Mouse (Mus musculus) liver, postnatal 0 days (tissue): ENCODE results near the gene Zc3h12c. TPM values are rescaled to one million over a fixed set of nuclear protein-coding genes. Genes with fewer than 3 reads are reported as not detected.

ENCODE experiments used
- ATAC-seq: fragments of 200-750 bp; cut with Nextera tagmentation; 2 replicates; pipeline ENCODE4 v1.8.0; 2017; ENCODE audit warnings: mild to moderate bottlenecking, moderate library complexity
- DNase-seq: peaks from one replicate; pipeline ENCODE4 v3.0.0-alpha.2; 2016
- H3K27ac ChIP-seq: fragments of 300-500 bp; sonication (generic); 2 replicates; pipeline ENCODE4 v1.5.1; 2014; ENCODE audit warnings: antibody characterized with exemption, moderate library complexity, mild to moderate bottlenecking, low read depth
- H3K27me3 ChIP-seq: fragments of 300-500 bp; sonication (generic); 2 replicates; pipeline ENCODE4 v1.6.1; 2014; ENCODE audit warnings: low read length, control low read depth, mixed read lengths; ENCODE audit not compliant: insufficient read depth
- H3K36me3 ChIP-seq: fragments of 300-500 bp; sonication (generic); replicated peaks from 2 replicates; pipeline ENCODE4 v1.6.1; 2014; ENCODE audit warnings: mild to moderate bottlenecking, control low read depth, low read length, moderate library complexity, mixed read lengths; ENCODE audit not compliant: insufficient read depth
- H3K4me1 ChIP-seq: fragments of 300-500 bp; sonication (generic); 2 replicates; pipeline ENCODE4 v1.6.1; 2014; ENCODE audit warnings: antibody characterized with exemption, mild to moderate bottlenecking, control low read depth; ENCODE audit not compliant: insufficient read depth
- H3K4me2 ChIP-seq: fragments of 300-500 bp; sonication (generic); 2 replicates; pipeline ENCODE4 v1.6.1; 2014; ENCODE audit warnings: low read depth, mild to moderate bottlenecking, low read length, moderate library complexity, mixed read lengths
- H3K4me3 ChIP-seq: fragments of 300-500 bp; sonication (generic); 2 replicates; pipeline ENCODE4 v1.5.1; 2014; ENCODE audit warnings: low read depth, low read length
- H3K9ac ChIP-seq: fragments of 300-500 bp; sonication (generic); replicated peaks from 2 replicates; pipeline ENCODE4 v1.6.1; 2014; ENCODE audit warnings: mild to moderate bottlenecking, moderate library complexity
- H3K9me3 ChIP-seq: fragments of 300-500 bp; sonication (generic); 2 replicates; pipeline ENCODE4 v1.6.1; 2016; ENCODE audit warnings: mild to moderate bottlenecking, control low read depth, low read length, mixed read lengths
- CTCF ChIP-seq: sonication (generic); IDR thresholded peaks from 2 replicates; pipeline ENCODE4 v1.5.1; 2016; ENCODE audit warnings: antibody characterized with exemption, low read depth
- EP300 ChIP-seq: IDR thresholded peaks from 2 replicates; pipeline ENCODE4 v1.6.1; 2016; ENCODE audit warnings: antibody characterized with exemption, low read depth, mild to moderate bottlenecking
- WGBS: fragments of 180-500 bp; shearing (Covaris S2); extraction: QIAGEN DNeasy Blood & Tissue Kit; methylation state at CpG from one replicate; pipeline ENCODE4 v1.1.7; 2014; ENCODE audit not compliant: insufficient replicate concordance; 5-methylcytosine and 5-hydroxymethylcytosine counted together
- polyA plus RNA-seq: library from polyadenylated mRNA; unstranded; fragments of >200 nt; fragmentation: Nextera tagmentation; extraction: Ambion mirVana; gene quantifications from 2 replicates; pipeline ENCODE4 v1.2.1, GENCODE M21; 2015

The Zc3h12c gene
- polyA plus RNA-seq, 1 experiment from 2014 or later, result 0.72 TPM

GRCm38 (mm10) chr9:52103448-52104224, 64.7 kb downstream of the Zc3h12c start:
- DNase-seq (no peak), ATAC-seq (peak; percentile 64)
- Histone ChIP-seq H3K36me3 (no peaks in the 10 kb centered on the region), H3K4me1 (0 out of 2 replicates have a peak, but pooled peaks cover 5% of the 10 kb centered on the region), H3K4me3 (no peak overlapping the region), H3K9me3 (no peaks in the 10 kb centered on the region), H3K27ac (no peak overlapping the region), H3K27me3 (no peaks in the 10 kb centered on the region), H3K9ac (no peak overlapping the region), H3K4me2 (no peak overlapping the region)
- 53% methylated on average over 9 of the region's 9 CpGs for WGBS
- TF ChIP-seq CTCF (no peak), EP300 (peak; percentile 78)

- Histone ChIP-seq H3K36me3 (no peaks in the 10 kb centered on the region), H3K4me1 (0 out of 2 replicates have a peak, but pooled peaks cover 5% of the 10 kb centered on the region), H3K27ac (no peak overlapping the region), H3K4me3 (no peak overlapping the region), H3K9me3 (no peaks in the 10 kb centered on the region), H3K4me2 (no peak overlapping the region), H3K27me3 (no peaks in the 10 kb centered on the region), H3K9ac (no peak overlapping the region)
- 67% methylated on average over 13 of the region's 13 CpGs for WGBS
- TF ChIP-seq EP300 (no peak), CTCF (peak; percentile 27; the same call in 1 of the 2 replicates)
- ATAC-seq, result peak; percentile 20; the same call in 1 of the 2 replicates
- no peak for DNase-seq
Observed at GRCm38 (mm10) chr9:52102060-52102844, 66.1 kb downstream of the Zc3h12c start.

GRCm38 (mm10) chr9:52100426-52100825, 67.9 kb downstream of the Zc3h12c start:
- ATAC-seq, result no peak
- Histone ChIP-seq H3K36me3 (no peaks in the 10 kb centered on the region), H3K4me1 (peaks cover 7% of the 10 kb centered on the region; the same call in 1 of the 2 replicates), H3K4me2 (no peak overlapping the region), H3K9ac (no peak overlapping the region), H3K4me3 (no peak overlapping the region), H3K27me3 (no peaks in the 10 kb centered on the region), H3K27ac (no peak overlapping the region), H3K9me3 (no peaks in the 10 kb centered on the region)
- 88% methylated on average over 14 of the region's 14 CpGs for WGBS
- TF ChIP-seq CTCF, result no peak
- no peak for TF ChIP-seq EP300
- DNase-seq, result no peak

GRCm38 (mm10) chr9:52098600-52098999, 69.8 kb downstream of the Zc3h12c start:
- Histone ChIP-seq H3K36me3 (no peaks in the 10 kb centered on the region), H3K4me1 (peaks cover 2% of the 10 kb centered on the region; the same call in 1 of the 2 replicates), H3K27me3 (no peaks in the 10 kb centered on the region), H3K9me3 (no peaks in the 10 kb centered on the region), H3K4me3 (no peak overlapping the region), H3K4me2 (no peak overlapping the region), H3K9ac (no peak overlapping the region), H3K27ac (no peak overlapping the region)
- WGBS, result under 1% methylated on average over 7 of the region's 7 CpGs
- ATAC-seq (peak; percentile 47), DNase-seq (peak; percentile 83)
- TF ChIP-seq CTCF (peak; percentile 97), EP300 (no peak)

- H3K4me3 ChIP-seq, result no peak overlapping the region
- 44% methylated on average over 1 of the region's 1 CpGs for WGBS
- no peak for ATAC-seq
- no peaks in the 10 kb centered on the region for H3K27me3 ChIP-seq
- no peak overlapping the region for H3K27ac ChIP-seq
- peaks cover 3% of the 10 kb centered on the region; the same call in 1 of the 2 replicates for H3K4me1 ChIP-seq
- DNase-seq, result no peak
- H3K36me3 ChIP-seq, result no peaks in the 10 kb centered on the region
- no peak overlapping the region for H3K9ac ChIP-seq
- TF ChIP-seq CTCF (no peak), EP300 (no peak)
- no peaks in the 10 kb centered on the region for H3K9me3 ChIP-seq
- H3K4me2 ChIP-seq, result no peak overlapping the region
Observed at GRCm38 (mm10) chr9:52097386-52097785, 71.0 kb downstream of the Zc3h12c start.

GRCm38 (mm10) chr9:52095666-52096065, 72.7 kb downstream of the Zc3h12c start:
- H3K27ac ChIP-seq, result no peak overlapping the region
- H3K9ac ChIP-seq, result no peak overlapping the region
- WGBS, result 43% methylated on average over 3 of the region's 3 CpGs
- peaks cover 12% of the 10 kb centered on the region; the same call in 1 of the 2 replicates for H3K4me1 ChIP-seq
- H3K4me2 ChIP-seq, result no peak overlapping the region
- no peaks in the 10 kb centered on the region for H3K9me3 ChIP-seq
- no peaks in the 10 kb centered on the region for H3K36me3 ChIP-seq
- H3K27me3 ChIP-seq, result no peaks in the 10 kb centered on the region
- DNase-seq, result no peak
- no peak for TF ChIP-seq EP300
- TF ChIP-seq CTCF, result no peak
- ATAC-seq, result no peak
- H3K4me3 ChIP-seq, result no peak overlapping the region
